Mouse (Mus musculus) MEL (cell line): ENCODE measurements around the gene C1qtnf5. TPM values are rescaled to one million over a fixed set of nuclear protein-coding genes. Genes with fewer than 3 reads are reported as not detected.

Experiments
- DNase-seq: peaks from one replicate; pipeline ENCODE4 v3.0.0; 2011; ENCODE audit warnings: low read depth, low spot score
- H3K27ac ChIP-seq: 2 replicates; pipeline ENCODE4 v1.5.1; 2012; ENCODE audit warnings: low read depth, mild to moderate bottlenecking, control low read depth, low read length, moderate library complexity; ENCODE audit not compliant: control insufficient read depth
- H3K27me3 ChIP-seq, 2 experiments: fragments of 150-350 bp in 1 of 2; sonication (generic) in 1 of 2; 2 replicates each; pipeline ENCODE4 v1.6.1; 2012; ENCODE audit warnings: low read length in 2 of 2, mild to moderate bottlenecking in 2 of 2, improper control_type of control experiment in 1 of 2, moderate library complexity in 1 of 2; ENCODE audit not compliant: insufficient read depth in 2 of 2, control insufficient read depth in 1 of 2
- H3K36me3 ChIP-seq, 2 experiments: 2 replicates each; pipeline ENCODE4 v1.6.1; 2012 to 2014; ENCODE audit warnings: low read length in 2 of 2, improper control_type of control experiment in 1 of 2, inconsistent platforms in 1 of 2, mild to moderate bottlenecking in 1 of 2; ENCODE audit not compliant: insufficient read depth in 2 of 2, control insufficient read depth in 1 of 2
- H3K4me1 ChIP-seq, 2 experiments: fragments of 150-350 bp in 1 of 2; sonication (generic) in 1 of 2; 2 replicates each; pipeline ENCODE4 v1.6.1; 2012; ENCODE audit warnings: low read length in 2 of 2, improper control_type of control experiment in 1 of 2, mild to moderate bottlenecking in 1 of 2; ENCODE audit not compliant: insufficient read depth in 2 of 2, control insufficient read depth in 1 of 2
- H3K4me3 ChIP-seq, 2 experiments: fragments of 150-350 bp in 1 of 2; sonication (generic) in 1 of 2; 2 replicates each; pipeline ENCODE4 v1.5.1; 2012; ENCODE audit warnings: low read depth in 2 of 2, low read length in 2 of 2, mild to moderate bottlenecking in 2 of 2, moderate library complexity in 2 of 2, control low read depth in 1 of 2, improper control_type of control experiment in 1 of 2; ENCODE audit not compliant: control insufficient read depth in 1 of 2, insufficient read depth in 1 of 2
- H3K79me2 ChIP-seq: 2 replicates; pipeline ENCODE4 v1.6.1; 2012; ENCODE audit warnings: mild to moderate bottlenecking, low read length, moderate library complexity; ENCODE audit not compliant: control insufficient read depth, poor library complexity, insufficient read depth
- H3K9ac ChIP-seq: 2 replicates; pipeline ENCODE4 v1.6.1; 2012; ENCODE audit warnings: low read depth, mild to moderate bottlenecking, control low read depth, low read length, moderate library complexity; ENCODE audit not compliant: control insufficient read depth, poor library complexity, severe bottlenecking
- H3K9me3 ChIP-seq: fragments of 150-350 bp; sonication (generic); replicated peaks from 2 replicates; pipeline ENCODE4 v1.6.1; 2012; ENCODE audit warnings: mild to moderate bottlenecking, low read length, improper control_type of control experiment, moderate library complexity; ENCODE audit not compliant: insufficient read depth
- BHLHE40 ChIP-seq: IDR thresholded peaks from 2 replicates; pipeline ENCODE4 v1.6.1; 2012; ENCODE audit warnings: low read depth, mild to moderate bottlenecking, inconsistent platforms, low read length, improper control_type of control experiment, borderline replicate concordance
- CHD2 ChIP-seq: IDR thresholded peaks from 2 replicates; pipeline ENCODE4 v1.6.1; 2011; ENCODE audit warnings: low read length, improper control_type of control experiment
- GABPA ChIP-seq: IDR thresholded peaks from 2 replicates; pipeline ENCODE4 v1.6.1; 2012; ENCODE audit warnings: low read depth, mild to moderate bottlenecking, inconsistent platforms, low read length, improper control_type of control experiment, moderate library complexity
- GATA1 ChIP-seq: IDR thresholded peaks from 2 replicates; pipeline ENCODE4 v1.6.1; 2011; ENCODE audit warnings: low read depth, low read length, improper control_type of control experiment
- MXI1 ChIP-seq: IDR thresholded peaks from 2 replicates; pipeline ENCODE4 v1.6.1; 2011; ENCODE audit warnings: mild to moderate bottlenecking, low read depth, low read length, improper control_type of control experiment
- NRF1 ChIP-seq: IDR thresholded peaks from 2 replicates; pipeline ENCODE4 v1.6.1; 2014; ENCODE audit warnings: low read depth, mild to moderate bottlenecking, inconsistent platforms, low read length, improper control_type of control experiment, moderate library complexity; ENCODE audit not compliant: poor library complexity, insufficient read depth, severe bottlenecking
- RCOR1 ChIP-seq: IDR thresholded peaks from 2 replicates; pipeline ENCODE4 v1.6.1; 2012; ENCODE audit warnings: low read depth, mild to moderate bottlenecking, inconsistent platforms, low read length, improper control_type of control experiment
- SIN3A ChIP-seq: IDR thresholded peaks from 2 replicates; pipeline ENCODE4 v1.6.1; 2012; ENCODE audit warnings: low read length, improper control_type of control experiment, inconsistent platforms
- TBP ChIP-seq: IDR thresholded peaks from 2 replicates; pipeline ENCODE4 v1.8.0; 2011; ENCODE audit warnings: low read depth, low read length, improper control_type of control experiment
- ZMIZ1 ChIP-seq: IDR thresholded peaks from 2 replicates; pipeline ENCODE4 v1.6.1; 2012; ENCODE audit warnings: low read depth, mild to moderate bottlenecking, inconsistent platforms, low read length, improper control_type of control experiment, moderate library complexity
- ZNF384 ChIP-seq: IDR thresholded peaks from 2 replicates; pipeline ENCODE4 v1.6.1; 2012; ENCODE audit warnings: low read depth, mild to moderate bottlenecking, inconsistent platforms, low read length, improper control_type of control experiment
- polyA plus RNA-seq, 2 experiments: library from polyadenylated mRNA; stranded (reverse) in 1 of 2; unstranded in 1 of 2; fragments of >175 nt in 1 of 2; fragments of >200 nt in 1 of 2; gene quantifications; 2 replicates each; pipeline versions ENCODE4 v1.2.1 to v1.2.4; 2012; ENCODE audit warnings: low replicate concordance in 2 of 2, low read depth in 1 of 2; ENCODE audit not compliant: insufficient read length in 2 of 2, insufficient read depth in 1 of 2, missing spikeins in 1 of 2
- total RNA-seq: library from RNA; depleted of rRNA; stranded (reverse); fragments of 300-350 nt; gene quantifications from 2 replicates; pipeline ENCODE4 v1.2.3, GENCODE M21; 2012

Gene C1qtnf5
- total and polyA plus RNA-seq, 3 experiments = 0.13 to 0.19 TPM; not detected in 1

DNA sequence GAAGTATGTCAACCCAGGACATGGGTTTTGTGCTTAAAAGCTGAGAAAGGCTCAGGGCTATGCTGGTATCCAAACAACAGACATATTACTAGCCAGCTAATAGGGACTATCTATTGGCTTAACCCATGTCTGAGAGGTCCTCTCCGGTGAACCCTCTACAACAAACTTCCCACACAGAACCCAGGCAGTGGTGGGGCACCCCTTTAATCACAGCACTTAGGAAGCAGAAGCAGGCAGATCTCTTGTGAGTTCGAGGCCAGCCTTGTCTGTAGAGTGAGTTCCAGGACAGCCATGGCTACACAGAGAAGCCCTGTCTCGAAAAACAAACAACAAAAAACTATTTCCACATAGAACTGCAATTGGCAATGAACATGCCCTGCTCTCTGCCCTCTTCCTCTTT, 19.7 kb downstream of the C1qtnf5 start:
- Histone ChIP-seq H3K79me2 (no peaks in the 10 kb centered on the region), H3K4me3 (no peak overlapping the region), H3K9ac (no peak overlapping the region), H3K9me3 (no peaks in the 10 kb centered on the region), H3K36me3 (peaks cover 0 to 2% of the 10 kb centered on the region in 2 experiments; a peak in 1 of 4 replicates), H3K27ac (no peak overlapping the region), H3K4me1 (peaks cover 0 to 6% of the 10 kb centered on the region in 2 experiments; a peak in 1 of 4 replicates), H3K27me3 (no peaks in the 10 kb centered on the region; a peak in 1 of 4 replicates)
- no peak for DNase-seq
- TF ChIP-seq NRF1 (no peak), TBP (0 out of 2 replicates have a peak, but pooled peaks have one; percentile 32), ZMIZ1 (no peak), GATA1 (no peak)

GRCm38 (mm10) chr9:44127351-44127801, 20.3 kb downstream of the C1qtnf5 start:
- Histone ChIP-seq H3K36me3 (peaks cover 0 to 2% of the 10 kb centered on the region in 2 experiments; a peak in 1 of 4 replicates), H3K79me2 (no peaks in the 10 kb centered on the region), H3K27ac (no peak overlapping the region)
- TF ChIP-seq GABPA (no peak), ZNF384 (0 out of 2 replicates have a peak, but pooled peaks have one; percentile 42)
- TF ChIP-seq, all 39 proteins: peak for 1
- Histone ChIP-seq H3K4me1 (peaks cover 0 to 6% of the 10 kb centered on the region in 2 experiments; a peak in 1 of 4 replicates), H3K4me3 (no peak overlapping the region), H3K9ac (no peak overlapping the region), H3K27me3 (peaks cover under 1 to 1% of the 10 kb centered on the region in 2 experiments; a peak in 3 of 4 replicates), H3K9me3 (no peaks in the 10 kb centered on the region)
- no peak for DNase-seq

DNA sequence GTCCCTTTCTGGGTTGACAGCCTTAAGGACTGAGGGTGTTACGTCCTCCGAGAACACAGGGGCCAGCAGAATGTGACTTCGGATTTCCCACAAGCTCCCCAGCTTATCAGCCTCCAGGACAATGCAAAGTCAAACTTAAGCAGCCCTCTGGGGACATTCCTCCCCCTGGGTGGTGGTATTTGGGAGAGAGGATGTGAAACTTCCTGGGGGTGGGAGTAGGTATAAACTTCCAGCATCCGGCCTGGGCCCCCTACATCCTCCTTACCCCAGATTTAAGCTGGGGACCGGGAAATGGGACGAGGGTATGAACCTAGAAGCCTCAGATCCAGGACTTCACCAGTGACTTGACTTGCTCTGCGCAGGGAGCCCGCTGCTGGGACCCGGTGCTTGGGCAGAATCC, 22.6 kb downstream of the C1qtnf5 start:
- peaks cover 0 to 6% of the 10 kb centered on the region in 2 experiments; a peak in 1 of 4 replicates for H3K4me1 ChIP-seq
- no peak overlapping the region for H3K27ac ChIP-seq
- peaks cover 16% of the 10 kb centered on the region in 2 experiments for H3K27me3 ChIP-seq
- no peaks in the 10 kb centered on the region for H3K79me2 ChIP-seq
- no peak overlapping the region for H3K4me3 ChIP-seq
- H3K9ac ChIP-seq = no peak overlapping the region
- H3K9me3 ChIP-seq = no peaks in the 10 kb centered on the region
- peaks cover 0 to 2% of the 10 kb centered on the region in 2 experiments; a peak in 1 of 4 replicates for H3K36me3 ChIP-seq
- DNase-seq = no peak
- TF ChIP-seq CHD2 (no peak), GABPA (no peak), RCOR1 (no peak), SIN3A (no peak), MXI1 (no peak), ZNF384 (no peak), BHLHE40 (no peak)
